Mouse (Mus musculus) MEL (cell line): ENCODE data around the gene Slc36a4. TPM values are rescaled to one million over a fixed set of nuclear protein-coding genes. Genes with fewer than 3 reads are reported as not detected.

ENCODE experiments used
- DNase-seq: peaks from one replicate; pipeline ENCODE4 v3.0.0; 2011; ENCODE audit warnings: low read depth, low spot score
- H3K27ac ChIP-seq: 2 replicates; pipeline ENCODE4 v1.5.1; 2012; ENCODE audit warnings: low read depth, mild to moderate bottlenecking, control low read depth, low read length, moderate library complexity; ENCODE audit not compliant: control insufficient read depth
- H3K27me3 ChIP-seq, 2 experiments: fragments of 150-350 bp in 1 of 2; sonication (generic) in 1 of 2; 2 replicates each; pipeline ENCODE4 v1.6.1; 2012; ENCODE audit warnings: low read length in 2 of 2, mild to moderate bottlenecking in 2 of 2, improper control_type of control experiment in 1 of 2, moderate library complexity in 1 of 2; ENCODE audit not compliant: insufficient read depth in 2 of 2, control insufficient read depth in 1 of 2
- H3K36me3 ChIP-seq, 2 experiments: 2 replicates each; pipeline ENCODE4 v1.6.1; 2012 to 2014; ENCODE audit warnings: low read length in 2 of 2, improper control_type of control experiment in 1 of 2, inconsistent platforms in 1 of 2, mild to moderate bottlenecking in 1 of 2; ENCODE audit not compliant: insufficient read depth in 2 of 2, control insufficient read depth in 1 of 2
- H3K4me1 ChIP-seq, 2 experiments: fragments of 150-350 bp in 1 of 2; sonication (generic) in 1 of 2; 2 replicates each; pipeline ENCODE4 v1.6.1; 2012; ENCODE audit warnings: low read length in 2 of 2, improper control_type of control experiment in 1 of 2, mild to moderate bottlenecking in 1 of 2; ENCODE audit not compliant: insufficient read depth in 2 of 2, control insufficient read depth in 1 of 2
- H3K4me3 ChIP-seq, 2 experiments: fragments of 150-350 bp in 1 of 2; sonication (generic) in 1 of 2; 2 replicates each; pipeline ENCODE4 v1.5.1; 2012; ENCODE audit warnings: low read depth in 2 of 2, low read length in 2 of 2, mild to moderate bottlenecking in 2 of 2, moderate library complexity in 2 of 2, control low read depth in 1 of 2, improper control_type of control experiment in 1 of 2; ENCODE audit not compliant: control insufficient read depth in 1 of 2, insufficient read depth in 1 of 2
- H3K79me2 ChIP-seq: 2 replicates; pipeline ENCODE4 v1.6.1; 2012; ENCODE audit warnings: mild to moderate bottlenecking, low read length, moderate library complexity; ENCODE audit not compliant: control insufficient read depth, poor library complexity, insufficient read depth
- H3K9ac ChIP-seq: 2 replicates; pipeline ENCODE4 v1.6.1; 2012; ENCODE audit warnings: low read depth, mild to moderate bottlenecking, control low read depth, low read length, moderate library complexity; ENCODE audit not compliant: control insufficient read depth, poor library complexity, severe bottlenecking
- H3K9me3 ChIP-seq: fragments of 150-350 bp; sonication (generic); replicated peaks from 2 replicates; pipeline ENCODE4 v1.6.1; 2012; ENCODE audit warnings: mild to moderate bottlenecking, low read length, improper control_type of control experiment, moderate library complexity; ENCODE audit not compliant: insufficient read depth
- CHD1 ChIP-seq: IDR thresholded peaks from 2 replicates; pipeline ENCODE4 v1.6.1; 2012; ENCODE audit warnings: low read depth, mild to moderate bottlenecking, inconsistent platforms, low read length, improper control_type of control experiment
- CHD2 ChIP-seq: IDR thresholded peaks from 2 replicates; pipeline ENCODE4 v1.6.1; 2011; ENCODE audit warnings: low read length, improper control_type of control experiment
- E2F4 ChIP-seq: IDR thresholded peaks from 2 replicates; pipeline ENCODE4 v1.6.1; 2011; ENCODE audit warnings: low read depth, low read length, improper control_type of control experiment, borderline replicate concordance
- ETS1 ChIP-seq: IDR thresholded peaks from 2 replicates; pipeline ENCODE4 v1.6.1; 2012; ENCODE audit warnings: low read depth, mild to moderate bottlenecking, inconsistent platforms, low read length, improper control_type of control experiment, moderate library complexity
- GABPA ChIP-seq: IDR thresholded peaks from 2 replicates; pipeline ENCODE4 v1.6.1; 2012; ENCODE audit warnings: low read depth, mild to moderate bottlenecking, inconsistent platforms, low read length, improper control_type of control experiment, moderate library complexity
- GATA1 ChIP-seq: IDR thresholded peaks from 2 replicates; pipeline ENCODE4 v1.6.1; 2011; ENCODE audit warnings: low read depth, low read length, improper control_type of control experiment
- JUND ChIP-seq: IDR thresholded peaks from 2 replicates; pipeline ENCODE4 v1.6.1; 2011; ENCODE audit warnings: low read depth, mild to moderate bottlenecking, improper control_type of control experiment, low read length
- KAT2A ChIP-seq: conservative IDR thresholded peaks from 2 replicates; pipeline ENCODE4 v1.6.1; 2012; ENCODE audit warnings: low read depth, low read length, improper control_type of control experiment, inconsistent platforms
- MAFK ChIP-seq: IDR thresholded peaks from 2 replicates; pipeline ENCODE4 v1.6.1; 2011; ENCODE audit warnings: low read depth, mild to moderate bottlenecking, low read length, improper control_type of control experiment, borderline replicate concordance
- MAZ ChIP-seq: IDR thresholded peaks from 2 replicates; pipeline ENCODE4 v1.6.1; 2012; ENCODE audit warnings: low read depth, mild to moderate bottlenecking, inconsistent platforms, low read length, improper control_type of control experiment
- MEF2A ChIP-seq: IDR thresholded peaks from 2 replicates; pipeline ENCODE4 v1.6.1; 2014; ENCODE audit warnings: low read depth, mild to moderate bottlenecking, inconsistent platforms, low read length, improper control_type of control experiment; ENCODE audit not compliant: poor library complexity, insufficient replicate concordance, severe bottlenecking; ENCODE audit errors: extremely low read depth
- MXI1 ChIP-seq: IDR thresholded peaks from 2 replicates; pipeline ENCODE4 v1.6.1; 2011; ENCODE audit warnings: mild to moderate bottlenecking, low read depth, low read length, improper control_type of control experiment
- MYB ChIP-seq: IDR thresholded peaks from 2 replicates; pipeline ENCODE4 v1.6.1; 2011; ENCODE audit warnings: mild to moderate bottlenecking, low read depth, low read length, improper control_type of control experiment
- NELFE ChIP-seq: IDR thresholded peaks from 2 replicates; pipeline ENCODE4 v1.6.1; 2011; ENCODE audit warnings: low read depth, low read length, improper control_type of control experiment
- POLR2AphosphoS2 ChIP-seq: IDR thresholded peaks from 2 replicates; pipeline ENCODE4 v1.6.1; 2011; ENCODE audit warnings: low read length, improper control_type of control experiment
- POLR2AphosphoS5 ChIP-seq: IDR thresholded peaks from 2 replicates; pipeline ENCODE4 v1.6.1; 2012; ENCODE audit warnings: low read depth, borderline replicate concordance, mild to moderate bottlenecking, inconsistent platforms, low read length, moderate library complexity, mixed read lengths
- RAD21 ChIP-seq: IDR thresholded peaks from 2 replicates; pipeline ENCODE4 v1.6.1; 2011; ENCODE audit warnings: mild to moderate bottlenecking, low read depth, low read length, improper control_type of control experiment
- RCOR1 ChIP-seq: IDR thresholded peaks from 2 replicates; pipeline ENCODE4 v1.6.1; 2012; ENCODE audit warnings: low read depth, mild to moderate bottlenecking, inconsistent platforms, low read length, improper control_type of control experiment
- SMC3 ChIP-seq: IDR thresholded peaks from 2 replicates; pipeline ENCODE4 v1.6.1; 2011; ENCODE audit warnings: low read depth, low read length, improper control_type of control experiment
- TBP ChIP-seq: IDR thresholded peaks from 2 replicates; pipeline ENCODE4 v1.8.0; 2011; ENCODE audit warnings: low read depth, low read length, improper control_type of control experiment
- TCF12 ChIP-seq: IDR thresholded peaks from 2 replicates; pipeline ENCODE4 v1.6.1; 2014; ENCODE audit warnings: low read depth, mild to moderate bottlenecking, inconsistent platforms, low read length, improper control_type of control experiment, moderate library complexity
- UBTF ChIP-seq: IDR thresholded peaks from 2 replicates; pipeline ENCODE4 v1.6.1; 2012; ENCODE audit warnings: low read depth, mild to moderate bottlenecking, inconsistent platforms, low read length, improper control_type of control experiment, moderate library complexity, borderline replicate concordance; ENCODE audit not compliant: insufficient read depth
- USF1 ChIP-seq: IDR thresholded peaks from 2 replicates; pipeline ENCODE4 v1.6.1; 2014; ENCODE audit warnings: low read depth, mild to moderate bottlenecking, inconsistent platforms, low read length, improper control_type of control experiment, moderate library complexity
- USF2 ChIP-seq, 2 experiments: IDR thresholded peaks; 2 replicates each; pipeline ENCODE4 v1.6.1; 2011 to 2012; ENCODE audit warnings: improper control_type of control experiment in 2 of 2, low read length in 2 of 2, borderline replicate concordance in 1 of 2, inconsistent platforms in 1 of 2, low read depth in 1 of 2, mild to moderate bottlenecking in 1 of 2; ENCODE audit not compliant: insufficient read depth in 1 of 2
- ZMIZ1 ChIP-seq: IDR thresholded peaks from 2 replicates; pipeline ENCODE4 v1.6.1; 2012; ENCODE audit warnings: low read depth, mild to moderate bottlenecking, inconsistent platforms, low read length, improper control_type of control experiment, moderate library complexity
- ZNF384 ChIP-seq: IDR thresholded peaks from 2 replicates; pipeline ENCODE4 v1.6.1; 2012; ENCODE audit warnings: low read depth, mild to moderate bottlenecking, inconsistent platforms, low read length, improper control_type of control experiment
- polyA plus RNA-seq, 2 experiments: library from polyadenylated mRNA; stranded (reverse) in 1 of 2; unstranded in 1 of 2; fragments of >175 nt in 1 of 2; fragments of >200 nt in 1 of 2; gene quantifications; 2 replicates each; pipeline versions ENCODE4 v1.2.1 to v1.2.4; 2012; ENCODE audit warnings: low replicate concordance in 2 of 2, low read depth in 1 of 2; ENCODE audit not compliant: insufficient read length in 2 of 2, insufficient read depth in 1 of 2, missing spikeins in 1 of 2
- total RNA-seq: library from RNA; depleted of rRNA; stranded (reverse); fragments of 300-350 nt; gene quantifications from 2 replicates; pipeline ENCODE4 v1.2.3, GENCODE M21; 2012

Slc36a4 gene
- total and polyA plus RNA-seq, 3 experiments, result not detected

- H3K36me3 ChIP-seq, result no peaks in the 10 kb centered on the region
- H3K27ac ChIP-seq, result no peak overlapping the region
- H3K4me3 ChIP-seq, result no peak overlapping the region
- TF ChIP-seq MAZ, result no peak
- TF ChIP-seq KAT2A, result no peak
- TF ChIP-seq ZMIZ1, result no peak
- no peak for TF ChIP-seq E2F4
- no peak for TF ChIP-seq SMC3
- no peak for TF ChIP-seq MAFK
- no peak for TF ChIP-seq MEF2A
- no peak for TF ChIP-seq USF2 (IDR thresholded peaks at IDR 0.05; ENCODE audit: borderline replicate concordance in 1 of 2, insufficient read depth in 1 of 2, low read depth in 1 of 2, low read length in 2 of 2)
- no peak for TF ChIP-seq UBTF
- TF ChIP-seq POLR2AphosphoS2, result no peak
- no peak for TF ChIP-seq CHD1
- TF ChIP-seq USF1, result no peak
- TF ChIP-seq POLR2AphosphoS5, result no peak
- TF ChIP-seq NELFE, result no peak
- no peak for TF ChIP-seq RAD21
- no peak for TF ChIP-seq TCF12
- TF ChIP-seq GATA1, result no peak
- TF ChIP-seq GABPA, result no peak
- TF ChIP-seq, all 39 proteins: peak for 0
- Histone ChIP-seq H3K9ac (no peak overlapping the region), H3K79me2 (no peaks in the 10 kb centered on the region), H3K9me3 (peaks cover 2% of the 10 kb centered on the region; the same call in 1 of the 2 replicates), H3K4me1 (no peaks in the 10 kb centered on the region), H3K27me3 (no peaks in the 10 kb centered on the region)
- DNase-seq, result no peak
Observed at GRCm38 (mm10) chr9:15705706-15706105, 3.8 kb upstream of the Slc36a4 start.

GRCm38 (mm10) chr9:15708979-15709598 is 449 bp upstream of the Slc36a4 start:
- Histone ChIP-seq H3K27me3 (no peaks in the 10 kb centered on the region), H3K27ac (no peak overlapping the region), H3K4me3 (no peak overlapping the region), H3K9me3 (0 out of 2 replicates have a peak, but pooled peaks cover 2% of the 10 kb centered on the region), H3K36me3 (no peaks in the 10 kb centered on the region), H3K79me2 (no peaks in the 10 kb centered on the region), H3K9ac (no peak overlapping the region)
- no peak for DNase-seq
- TF ChIP-seq KAT2A (no peak), MYB (no peak), ETS1 (no peak), SMC3 (no peak), CHD2 (no peak), RCOR1 (no peak), E2F4 (no peak), TBP (no peak), TCF12 (no peak), ZNF384 (no peak), USF2 (IDR thresholded peaks at IDR 0.05; ENCODE audit: borderline replicate concordance in 1 of 2, insufficient read depth in 1 of 2, low read depth in 1 of 2, low read length in 2 of 2) (no peak), JUND (no peak), USF1 (no peak), MXI1 (no peak)
- TF ChIP-seq, all 39 proteins: peak for 0
- no peaks in the 10 kb centered on the region for H3K4me1 ChIP-seq
